Mouse (Mus musculus) layer of hippocampus, adult 9-10 months (tissue): ENCODE measurements around the gene Gm11114.
A peak's percentile ranks its signal among the peaks of the same experiment; 100 is the strongest.

Source experiments
- DNase-seq: peaks from one replicate; pipeline ENCODE4 v3.0.0; 2022; ENCODE audit warnings: low spot score

The Gm11114 gene

GRCm38 (mm10) chr9:85312473-85312872, at the start of gene Gm11114:
Gm11114 (plus strand) TSS chr9:85312773.
- no peak for DNase-seq

GRCm38 (mm10) chr9:85266847-85267246, 45.7 kb upstream of the Gm11114 start:
- no peak for DNase-seq

- DNase-seq = no peak
Measured at GRCm38 (mm10) chr9:85274114-85274513, 38.5 kb upstream of the Gm11114 start.

- DNase-seq = no peak
Measured at GRCm38 (mm10) chr9:85302849-85303248, 9.7 kb upstream of the Gm11114 start.

- no peak for DNase-seq
Measured at GRCm38 (mm10) chr9:85303378-85303777, 9.2 kb upstream of the Gm11114 start.

- no peak for DNase-seq
Measured at GRCm38 (mm10) chr9:85316122-85316521, 3.5 kb downstream of the Gm11114 start.

GRCm38 (mm10) chr9:85320167-85320951, 7.8 kb downstream of the Gm11114 start:
- DNase-seq = no peak

GRCm38 (mm10) chr9:85324158-85324875, 11.7 kb downstream of the Gm11114 start:
- no peak for DNase-seq

- DNase-seq = no peak
Measured at GRCm38 (mm10) chr9:85325201-85325868, 12.8 kb downstream of the Gm11114 start.

GRCm38 (mm10) chr9:85326292-85327241, 14.0 kb downstream of the Gm11114 start:
- DNase-seq = no peak

- DNase-seq = peak; percentile 25
Measured at GRCm38 (mm10) chr9:85327242-85328211, 15.0 kb downstream of the Gm11114 start, which contains the start of gene Tent5a. Tent5a (minus strand) TSS chr9:85327348.

- peak; percentile 71 for DNase-seq
Measured at GRCm38 (mm10) chr9:85328259-85328658, 15.7 kb downstream of the Gm11114 start.

- DNase-seq = no peak
Measured at GRCm38 (mm10) chr9:85331521-85331920, 18.9 kb downstream of the Gm11114 start.

GRCm38 (mm10) chr9:85336046-85336445, 23.5 kb downstream of the Gm11114 start:
- DNase-seq = no peak

- DNase-seq = no peak
Measured at GRCm38 (mm10) chr9:85340303-85340702, 27.7 kb downstream of the Gm11114 start.

GRCm38 (mm10) chr9:85342892-85343785, 30.6 kb downstream of the Gm11114 start:
- no peak for DNase-seq

GRCm38 (mm10) chr9:85347823-85348523, 35.4 kb downstream of the Gm11114 start:
- no peak for DNase-seq

GRCm38 (mm10) chr9:85355559-85355958, 43.0 kb downstream of the Gm11114 start:
- no peak for DNase-seq
